Comparison of ENCODE assay signal across 24 mouse cellular contexts in genomic region chr8:66342928-66343327, GRCm38 (mm10).
DNase-seq lines count a peak whose midpoint lies in the region; ATAC-seq and TF ChIP-seq lines count a peak whose summit lies in the region.
"Had no signal": no experiment of that assay in that cellular context is flagged by ENCODE, and none has a peak within 500 bp of the region (broad histone marks: within the 10 kb centered on the region; RNA-seq: fewer than 3 reads in every experiment).

No protein-coding gene starts in this region.

- TF ChIP-seq CTCF in liver, postnatal 0 days (IDR thresholded peaks at IDR 0.05; ENCODE audit: low read depth), result no peak

- no peaks in the 10 kb centered on the region for H3K9me3 ChIP-seq in liver, postnatal 0 days (ENCODE audit: low read length)
- no peaks in the 10 kb centered on the region for H3K9me3 ChIP-seq in liver, embryonic 11.5 days (ENCODE audit: control insufficient read depth, low read length)
- H3K9me3 ChIP-seq in intestine, embryonic 16.5 days (ENCODE audit: control insufficient read depth, low read length), result no peaks in the 10 kb centered on the region
- no peaks in the 10 kb centered on the region for H3K9me3 ChIP-seq in forebrain, embryonic 15.5 days
- H3K9me3 ChIP-seq: embryonic facial prominence, embryonic 12.5 days; embryonic facial prominence, embryonic 15.5 days; G1E; hindbrain, embryonic 12.5 days; hindbrain, embryonic 15.5 days had no signal

- H3K4me1 ChIP-seq in liver, postnatal 0 days (ENCODE audit: insufficient read depth), result no peaks in the 10 kb centered on the region
- H3K4me1 ChIP-seq in liver, embryonic 11.5 days (replicated peaks; ENCODE audit: control insufficient read depth, insufficient read depth, low read length), result no peaks in the 10 kb centered on the region
- H3K4me1 ChIP-seq in intestine, embryonic 16.5 days (ENCODE audit: control insufficient read depth, insufficient read depth, low read length), result no peaks in the 10 kb centered on the region
- no peaks in the 10 kb centered on the region for H3K4me1 ChIP-seq in forebrain, embryonic 15.5 days
- H3K4me1 ChIP-seq: embryonic facial prominence, embryonic 12.5 days; embryonic facial prominence, embryonic 15.5 days; hindbrain, embryonic 12.5 days; hindbrain, embryonic 15.5 days had no signal

- peak; percentile 27 for ATAC-seq in liver, postnatal 0 days
- ATAC-seq in liver, embryonic 11.5 days (replicated peaks; ENCODE audit: low FRiP score), result no peak
- peak; percentile 97 for ATAC-seq in megakaryocyte progenitor cell, adult 5-6 weeks (replicated peaks; ENCODE audit: poor library complexity)
- no peak for ATAC-seq in intestine, embryonic 16.5 days
- ATAC-seq in forebrain, embryonic 15.5 days (replicated peaks), result no peak
- ATAC-seq: forebrain, embryonic 14.5 days; Patski had no signal

- 0 out of 2 replicates have a peak overlapping the region, but pooled peaks have one; percentile 7 for H3K27ac ChIP-seq in liver, postnatal 0 days (ENCODE audit: low read depth)
- H3K27ac ChIP-seq in liver, embryonic 11.5 days (ENCODE audit: low read depth, low read length), result no peak overlapping the region
- no peak overlapping the region for H3K27ac ChIP-seq in intestine, embryonic 16.5 days (ENCODE audit: low read length)
- H3K27ac ChIP-seq in forebrain, embryonic 15.5 days (replicated peaks), result no peak overlapping the region
- H3K27ac ChIP-seq: embryonic facial prominence, embryonic 12.5 days; embryonic facial prominence, embryonic 15.5 days; hindbrain, embryonic 12.5 days; hindbrain, embryonic 15.5 days had no signal

- no peak for TF ChIP-seq EP300 in liver, postnatal 0 days (IDR thresholded peaks at IDR 0.05; ENCODE audit: low read depth)

- 56% methylated on average over 1 of the region's 1 CpGs for WGBS in liver, postnatal 0 days (ENCODE audit: insufficient replicate concordance)
- WGBS in liver, embryonic 11.5 days, result 76% methylated on average over 1 of the region's 1 CpGs
- WGBS in intestine, embryonic 16.5 days, result 59% methylated on average over 1 of the region's 1 CpGs
- WGBS in forebrain, embryonic 15.5 days, result 84% methylated on average over 1 of the region's 1 CpGs

- no peak overlapping the region for H3K4me2 ChIP-seq in liver, postnatal 0 days (ENCODE audit: low read depth, low read length)
- no peak overlapping the region for H3K4me2 ChIP-seq in liver, embryonic 11.5 days
- no peak overlapping the region for H3K4me2 ChIP-seq in intestine, embryonic 16.5 days (ENCODE audit: low read depth, low read length)
- no peak overlapping the region for H3K4me2 ChIP-seq in forebrain, embryonic 15.5 days (replicated peaks)
- H3K4me2 ChIP-seq: embryonic facial prominence, embryonic 12.5 days; embryonic facial prominence, embryonic 15.5 days; heart, embryonic 11.5 days; hindbrain, embryonic 12.5 days; hindbrain, embryonic 15.5 days had no signal

- no peak for DNase-seq in liver, postnatal 0 days
- no peak for DNase-seq in liver, embryonic 11.5 days (ENCODE audit: low spot score)
- peak; percentile 48 for DNase-seq in lung, postnatal 36 days
- DNase-seq in lung, postnatal 4 days, result no peak
- no peak for DNase-seq in kidney, adult 8-10 months
- DNase-seq: adrenal gland, postnatal 10 days; adrenal gland, postnatal 36 days; B cell, adult 2 months; cerebellum, adult 18-20 months; cerebellum, adult 9-10 months; cerebellum, postnatal 14 days; gastrocnemius, postnatal 25 days had no signal

- no peaks in the 10 kb centered on the region for H3K36me3 ChIP-seq in liver, postnatal 0 days (replicated peaks; ENCODE audit: insufficient read depth, low read length)
- H3K36me3 ChIP-seq in liver, embryonic 11.5 days (ENCODE audit: control insufficient read depth, insufficient read depth, low read length), result no peaks in the 10 kb centered on the region
- H3K36me3 ChIP-seq in intestine, embryonic 16.5 days (ENCODE audit: control insufficient read depth, insufficient read depth, low read length), result no peaks in the 10 kb centered on the region
- H3K36me3 ChIP-seq in forebrain, embryonic 15.5 days, result no peaks in the 10 kb centered on the region
- H3K36me3 ChIP-seq: embryonic facial prominence, embryonic 12.5 days; embryonic facial prominence, embryonic 15.5 days; G1E; hindbrain, embryonic 12.5 days; hindbrain, embryonic 15.5 days had no signal

- no peaks in the 10 kb centered on the region for H3K27me3 ChIP-seq in liver, postnatal 0 days (ENCODE audit: insufficient read depth, low read length)
- H3K27me3 ChIP-seq in liver, embryonic 11.5 days (replicated peaks; ENCODE audit: control insufficient read depth, insufficient read depth, low read length), result no peaks in the 10 kb centered on the region
- no peaks in the 10 kb centered on the region for H3K27me3 ChIP-seq in intestine, embryonic 16.5 days (replicated peaks; ENCODE audit: control insufficient read depth, insufficient read depth, low read length)
- H3K27me3 ChIP-seq in forebrain, embryonic 15.5 days, result no peaks in the 10 kb centered on the region
- H3K27me3 ChIP-seq: CH12.LX; embryonic facial prominence, embryonic 12.5 days; embryonic facial prominence, embryonic 15.5 days; hindbrain, embryonic 12.5 days; hindbrain, embryonic 15.5 days; Patski had no signal

- no peak overlapping the region for H3K4me3 ChIP-seq in liver, postnatal 0 days (ENCODE audit: low read depth, low read length)
- no peak overlapping the region for H3K4me3 ChIP-seq in liver, embryonic 11.5 days (ENCODE audit: low read depth, low read length)
- H3K4me3 ChIP-seq in intestine, embryonic 16.5 days (ENCODE audit: low read length), result no peak overlapping the region
- H3K4me3 ChIP-seq in forebrain, embryonic 15.5 days, result no peak overlapping the region
- H3K4me3 ChIP-seq: embryonic facial prominence, embryonic 12.5 days; embryonic facial prominence, embryonic 15.5 days; hindbrain, embryonic 12.5 days; hindbrain, embryonic 15.5 days had no signal

- H3K9ac ChIP-seq in liver, postnatal 0 days (replicated peaks), result no peak overlapping the region
- no peak overlapping the region for H3K9ac ChIP-seq in liver, embryonic 11.5 days (ENCODE audit: low read depth, low read length)
- no peak overlapping the region for H3K9ac ChIP-seq in intestine, embryonic 16.5 days (ENCODE audit: low read depth, low read length)
- H3K9ac ChIP-seq in forebrain, embryonic 15.5 days (replicated peaks), result no peak overlapping the region
- H3K9ac ChIP-seq: embryonic facial prominence, embryonic 12.5 days; embryonic facial prominence, embryonic 15.5 days; hindbrain, embryonic 12.5 days; hindbrain, embryonic 15.5 days had no signal

Comparison
In these comparisons a context has a peak if more than half of its experiments do, and no peak if none do; other contexts are left out.
1. ATAC-seq: peak in liver, postnatal 0 days (single experiment) and megakaryocyte progenitor cell, adult 5-6 weeks (single experiment); none in liver, embryonic 11.5 days (single experiment), intestine, embryonic 16.5 days (single experiment) and forebrain, embryonic 15.5 days (single experiment).